Mouse (Mus musculus): ENCODE results near the gene Ugt1a10.
"Not testable (repeated sequence)": the region's sequence is repeated elsewhere in the genome, so short reads cannot be mapped to it uniquely, and the experiment has no call there.

The Ugt1a10 gene

DNA sequence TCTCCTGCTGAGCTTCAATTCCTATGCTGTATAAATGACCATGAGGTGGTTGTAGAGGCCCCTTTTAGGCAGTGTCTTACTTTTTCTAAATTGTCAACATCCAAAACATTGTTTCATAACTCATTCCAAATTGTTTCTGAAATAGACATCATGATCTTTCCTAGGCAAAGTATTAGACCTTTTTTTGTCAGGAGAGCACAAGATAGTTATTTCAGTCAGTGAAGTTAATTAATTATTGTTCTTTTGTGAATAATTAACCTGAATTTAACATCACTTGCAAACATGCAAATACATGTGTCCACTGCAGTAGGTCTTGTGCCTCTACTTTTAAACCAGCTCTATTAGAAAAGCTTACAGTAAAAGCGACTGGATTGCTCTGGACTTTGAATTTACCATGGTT, at the start of gene Ugt1a10:
Ugt1a10 (plus strand) TSS at position 301 of the 400 bp plus-strand sequence.
- in situ Hi-C loops (cut with MboI): no loop called here

DNA sequence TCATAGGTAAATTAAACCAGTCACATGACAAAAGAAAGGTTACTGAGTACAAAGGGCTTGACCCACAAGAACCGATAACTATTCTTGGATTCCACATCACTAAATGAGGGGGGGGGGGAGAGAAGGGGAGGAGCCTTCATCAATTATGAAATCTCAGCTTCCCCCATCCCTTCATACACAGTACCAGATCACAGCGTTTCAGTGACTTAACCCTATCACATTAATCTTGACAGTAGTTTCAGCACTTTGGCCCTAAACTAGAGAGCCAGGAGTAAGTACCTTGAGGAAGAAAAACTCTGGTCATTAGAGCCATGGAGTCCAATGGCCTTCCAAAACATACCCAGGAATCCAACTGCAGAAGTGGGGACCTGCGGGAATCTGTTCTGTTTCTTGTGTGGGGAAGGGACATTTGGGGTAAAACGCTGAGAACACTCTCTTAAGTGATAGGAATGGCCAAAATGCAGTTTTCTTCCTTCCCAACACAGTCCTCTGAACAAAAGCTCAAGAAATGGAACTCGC, 47.4 kb upstream of the Ugt1a10 start:
- in situ Hi-C loops (cut with MboI): no loop called here

DNA sequence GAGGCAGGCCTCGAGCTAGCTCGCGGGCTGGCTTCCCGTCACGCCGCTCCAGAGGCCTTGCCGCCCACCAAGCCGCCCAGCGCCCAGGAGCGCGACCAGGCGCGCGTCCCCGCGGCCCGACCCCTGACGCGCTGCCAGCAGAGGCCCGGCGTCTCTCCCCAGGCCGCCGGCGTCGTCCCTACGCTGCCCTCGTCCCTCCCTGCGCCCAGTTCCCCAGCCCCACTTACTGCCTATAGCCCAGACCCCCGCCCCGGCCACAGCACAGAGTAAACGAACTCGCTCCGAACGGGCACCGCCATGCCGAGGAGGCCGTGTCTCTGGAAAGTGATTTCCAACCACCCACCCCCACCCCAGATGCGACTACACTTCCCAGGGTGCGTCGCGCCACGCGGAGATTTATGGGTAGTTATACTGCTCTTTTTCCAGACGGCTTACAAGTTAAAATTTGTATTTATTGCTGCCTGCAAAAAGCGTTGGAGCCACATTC, 46.9 kb upstream of the Ugt1a10 start, which contains the start of gene Usp40:
Usp40 (minus strand) TSS at position 341 of the 487 bp plus-strand sequence.
- in situ Hi-C loops (cut with MboI): no loop called here

DNA sequence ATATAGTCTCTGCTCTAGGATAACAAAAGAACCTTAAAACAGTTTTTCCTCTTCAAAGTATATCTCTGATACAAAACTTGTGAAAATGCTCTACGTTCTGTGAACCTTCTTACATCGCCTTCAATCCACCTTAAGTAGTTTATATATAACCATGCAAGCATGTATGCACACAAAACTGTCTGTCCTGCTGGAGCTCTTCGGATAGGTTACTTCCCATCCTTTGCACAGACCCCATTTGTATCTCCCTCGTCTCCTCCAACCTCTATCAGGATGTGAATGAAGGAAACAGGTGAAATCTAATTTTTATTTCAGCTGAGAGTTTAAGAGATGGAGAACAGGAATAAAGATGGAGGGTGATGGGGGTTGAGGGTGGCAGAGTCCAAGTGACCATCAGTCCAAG, 46.5 kb upstream of the Ugt1a10 start:
- in situ Hi-C loops (cut with MboI): no loop called here

DNA sequence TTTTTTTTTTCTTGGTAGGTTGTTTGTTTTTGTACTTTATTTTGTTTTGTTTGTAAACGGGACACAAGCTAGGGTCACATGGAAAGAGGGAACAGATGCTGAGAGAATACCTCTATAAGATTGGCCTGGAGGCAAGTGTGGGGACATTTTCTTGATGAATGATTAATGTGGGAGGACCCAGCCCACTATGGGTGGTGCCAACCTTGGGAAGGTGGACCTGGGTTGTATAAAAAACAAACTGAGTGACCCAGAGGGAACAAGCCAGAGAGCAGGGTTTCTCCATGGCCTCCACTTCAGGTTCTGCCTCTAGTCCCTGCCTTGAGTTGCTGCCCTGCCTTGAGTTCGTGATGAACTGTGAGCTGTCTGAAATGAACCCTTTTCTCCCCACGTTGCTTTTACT, 45.7 kb upstream of the Ugt1a10 start:
- in situ Hi-C loops (cut with MboI): no loop called here

DNA sequence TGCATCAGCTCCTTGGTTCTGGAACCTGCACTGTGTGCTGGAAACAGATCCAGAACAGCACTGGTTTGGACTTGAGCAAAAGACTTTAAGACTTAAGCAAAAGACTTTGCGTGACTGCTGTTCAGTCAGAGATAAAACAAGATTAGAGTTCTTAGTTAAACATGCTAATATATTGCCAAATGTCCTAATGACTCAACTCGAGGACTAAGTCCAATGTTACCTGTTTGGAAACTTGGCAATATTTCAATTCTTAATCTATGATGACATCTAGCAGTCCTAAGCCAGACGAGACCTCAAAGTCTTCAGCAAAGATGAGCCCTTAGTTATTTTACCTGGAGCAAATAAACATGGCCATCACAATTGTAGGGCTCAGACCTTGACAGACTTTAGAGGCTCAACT, 41.5 kb upstream of the Ugt1a10 start:
- in situ Hi-C loops (cut with MboI): no loop called here

DNA sequence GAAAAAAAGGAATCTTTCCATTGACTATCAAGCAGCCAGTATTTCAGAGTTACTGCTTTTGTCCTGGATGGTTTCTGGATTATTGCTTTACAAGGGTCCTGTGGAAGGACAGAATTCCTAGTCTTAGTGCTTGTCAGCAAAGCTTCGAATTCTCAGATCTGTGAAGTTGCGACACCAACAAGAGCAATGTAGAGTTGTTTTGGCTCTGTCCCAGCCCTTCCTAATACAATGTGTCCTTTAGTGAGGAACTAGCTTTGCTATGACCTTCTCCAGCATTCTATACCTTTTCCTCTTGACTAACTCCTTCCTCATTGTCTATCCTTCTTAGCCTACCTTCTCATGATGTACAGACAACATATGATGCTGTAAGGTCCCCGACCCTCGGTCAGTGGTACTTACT, 41.0 kb upstream of the Ugt1a10 start:
- in situ Hi-C loops (cut with MboI): no loop called here

DNA sequence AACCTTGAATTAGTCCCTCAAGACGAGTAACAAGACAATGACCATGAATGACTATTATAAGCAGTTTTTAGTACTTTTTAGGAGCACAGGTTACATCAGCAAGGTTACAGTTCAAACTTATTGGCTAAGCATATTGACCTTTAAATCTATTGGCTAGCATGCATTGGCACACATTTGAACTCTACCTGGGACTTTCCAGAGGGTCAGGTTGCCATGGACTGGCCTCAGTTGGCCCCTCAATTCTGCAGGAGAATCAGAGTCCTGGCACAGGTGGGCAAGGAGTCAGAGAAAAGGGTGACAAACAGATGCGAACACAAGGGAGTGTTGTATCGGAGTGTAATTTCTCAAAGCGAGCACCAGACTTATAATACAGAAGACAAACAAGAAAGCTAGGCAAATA, 40.5 kb upstream of the Ugt1a10 start:
- in situ Hi-C loops (cut with MboI): no loop called here

DNA sequence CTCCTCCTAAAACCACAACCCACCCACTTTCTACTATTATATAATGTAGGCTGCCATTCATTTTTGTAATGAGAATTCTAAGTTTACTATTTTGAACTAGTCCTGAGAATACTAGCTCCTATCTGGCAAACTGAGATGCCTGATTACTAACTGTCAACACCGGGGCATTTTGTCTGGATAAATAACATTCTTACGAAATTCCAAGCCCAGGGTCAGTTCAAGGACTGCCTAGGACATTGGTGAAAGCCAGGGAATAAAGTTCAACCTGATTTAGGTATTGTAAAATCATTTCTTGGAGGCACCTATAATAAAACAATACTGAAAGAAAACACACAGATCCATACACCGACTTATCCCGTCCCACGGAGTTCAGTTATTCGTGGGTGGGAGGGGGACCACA, 39.8 kb upstream of the Ugt1a10 start:
- in situ Hi-C loops (cut with MboI): no loop called here

DNA sequence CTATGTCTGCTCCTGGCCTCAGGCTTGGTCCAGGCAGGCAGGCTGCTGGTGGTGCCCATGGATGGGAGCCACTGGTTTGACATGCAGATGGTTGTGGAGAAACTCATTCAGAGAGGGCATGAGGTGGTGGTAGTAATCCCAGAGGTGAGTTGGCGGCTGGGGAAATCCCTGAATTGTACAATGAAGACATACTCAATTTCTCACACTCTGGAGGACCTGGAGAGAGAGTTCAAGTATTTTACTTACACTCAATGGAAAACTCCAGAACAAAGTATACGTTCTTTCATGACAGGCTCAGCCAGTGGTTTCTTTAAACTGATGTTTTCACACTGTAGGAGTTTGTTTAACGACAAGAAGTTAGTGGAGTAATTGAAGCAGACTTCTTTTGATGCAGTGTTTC, 29.9 kb upstream of the Ugt1a10 start:
- in situ Hi-C loops (cut with MboI): not testable (repeated sequence)

DNA sequence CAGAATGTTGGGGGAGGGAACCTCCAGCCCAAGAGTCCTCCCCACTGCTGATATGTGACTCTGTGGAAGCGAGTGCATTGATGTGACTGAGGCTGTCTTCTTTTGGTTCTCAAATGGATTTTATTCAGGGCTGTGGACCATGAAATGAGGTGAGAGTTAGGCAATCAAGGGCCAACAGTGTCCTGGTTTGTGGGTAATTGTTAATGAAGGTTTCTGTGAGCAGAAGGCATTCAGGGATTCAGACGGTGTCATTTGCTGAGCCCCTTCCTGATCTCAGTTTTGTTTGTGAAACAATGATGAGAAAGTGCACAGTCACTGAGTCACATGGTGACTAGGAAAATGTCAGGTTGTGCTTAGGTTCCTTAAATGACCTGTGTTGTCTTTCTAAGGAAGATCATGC, 12.1 kb upstream of the Ugt1a10 start:
- in situ Hi-C loops (cut with MboI): not testable (repeated sequence)

DNA sequence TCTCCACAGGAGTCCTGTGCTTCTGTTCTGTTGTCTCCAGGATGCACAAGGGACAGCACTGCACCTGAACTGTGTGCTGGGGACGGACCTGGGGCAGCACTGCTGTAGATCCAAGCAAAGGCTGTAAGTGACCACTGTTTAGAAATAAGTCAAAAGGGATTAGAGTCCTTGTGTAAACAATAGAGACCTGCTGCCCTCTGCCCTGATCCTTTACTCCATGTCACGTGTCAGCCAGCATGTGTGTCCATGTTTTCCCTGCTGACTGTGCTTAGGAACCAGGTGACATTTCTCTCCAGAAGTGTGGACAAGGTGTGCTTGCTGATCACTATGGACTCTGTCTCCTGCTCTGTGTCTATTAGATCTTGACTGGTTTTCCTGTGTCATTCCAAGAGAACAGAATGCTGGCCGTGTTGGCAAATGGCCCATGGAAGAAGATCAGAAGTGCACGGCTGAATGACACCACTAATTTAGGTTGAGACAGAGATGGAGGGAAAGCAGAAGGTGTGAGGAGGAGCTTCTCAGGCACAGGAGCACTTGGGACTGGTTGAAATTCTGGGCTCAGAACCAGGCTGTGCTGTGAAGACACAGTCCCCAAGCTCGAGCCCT, 10.3 kb upstream of the Ugt1a10 start:
- in situ Hi-C loops (cut with MboI): not testable (repeated sequence)

DNA sequence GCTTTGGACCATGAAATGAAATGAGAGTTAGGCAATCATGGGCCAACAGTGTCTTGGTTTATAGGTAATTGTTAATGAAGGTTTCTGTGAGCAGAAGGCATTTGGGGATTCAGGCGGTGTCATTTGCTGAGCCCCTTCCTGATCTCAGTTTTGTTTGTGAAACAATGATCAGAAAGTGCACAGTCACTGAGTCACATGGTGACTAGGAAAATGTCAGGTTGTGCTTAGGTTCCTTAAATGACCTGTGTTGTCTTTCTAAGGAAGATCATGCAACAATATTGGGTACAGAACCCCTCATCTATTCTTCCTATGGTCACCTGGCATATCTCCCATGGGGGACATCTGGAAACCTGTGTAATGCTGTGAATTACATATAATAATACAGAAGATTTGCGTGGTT, 7.8 kb upstream of the Ugt1a10 start:
- in situ Hi-C loops (cut with MboI): not testable (repeated sequence)

DNA sequence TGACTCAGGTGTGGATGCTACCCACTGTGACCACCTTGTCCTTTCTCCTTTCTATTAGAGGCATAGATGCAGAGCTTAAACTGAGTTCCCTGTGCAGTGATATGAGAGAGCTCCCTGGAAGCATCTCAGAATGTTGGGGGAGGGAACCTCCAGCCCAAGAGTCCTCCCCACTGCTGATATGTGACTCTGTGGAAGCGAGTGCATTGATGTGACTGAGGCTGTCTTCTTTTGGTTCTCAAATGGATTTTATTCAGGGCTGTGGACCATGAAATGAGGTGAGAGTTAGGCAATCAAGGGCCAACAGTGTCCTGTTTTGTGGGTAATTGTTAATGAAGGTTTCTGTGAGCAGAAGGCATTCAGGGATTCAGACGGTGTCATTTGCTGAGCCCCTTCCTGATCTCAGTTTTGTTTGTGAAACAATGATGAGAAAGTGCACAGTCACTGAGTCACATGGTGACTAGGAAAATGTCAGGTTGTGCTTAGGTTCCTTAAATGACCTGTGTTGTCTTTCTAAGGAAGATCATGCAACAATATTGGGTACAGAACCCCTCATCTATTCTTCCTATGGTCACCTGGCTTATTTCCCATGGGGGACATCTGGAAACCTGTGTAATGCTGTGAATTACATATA, 11.4 kb downstream of the Ugt1a10 start:
- in situ Hi-C loops (cut with MboI): not testable (repeated sequence)

DNA sequence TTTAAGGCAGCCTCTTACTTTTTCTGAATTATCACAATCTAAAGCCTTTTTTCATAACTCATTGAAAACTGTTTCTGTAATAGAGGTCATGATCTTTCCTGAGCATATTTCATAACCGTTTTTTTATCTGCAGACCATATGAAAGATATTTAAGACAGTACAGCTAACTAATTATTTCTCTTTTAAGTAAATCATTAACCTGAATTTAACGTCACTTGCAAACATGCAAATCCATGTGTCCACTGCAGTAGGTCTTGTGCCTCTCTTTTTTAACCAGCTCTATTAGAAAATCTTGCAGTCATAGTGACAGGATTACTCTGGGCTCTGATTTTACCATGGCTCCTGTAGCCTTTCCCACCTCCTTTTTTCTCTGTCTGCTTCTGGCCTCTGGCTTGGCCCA, 15.3 kb downstream of the Ugt1a10 start, which contains the start of gene Ugt1a9:
Ugt1a9 (plus strand) TSS at position 306 of the 400 bp plus-strand sequence.
- in situ Hi-C loops (cut with MboI): no loop called here

DNA sequence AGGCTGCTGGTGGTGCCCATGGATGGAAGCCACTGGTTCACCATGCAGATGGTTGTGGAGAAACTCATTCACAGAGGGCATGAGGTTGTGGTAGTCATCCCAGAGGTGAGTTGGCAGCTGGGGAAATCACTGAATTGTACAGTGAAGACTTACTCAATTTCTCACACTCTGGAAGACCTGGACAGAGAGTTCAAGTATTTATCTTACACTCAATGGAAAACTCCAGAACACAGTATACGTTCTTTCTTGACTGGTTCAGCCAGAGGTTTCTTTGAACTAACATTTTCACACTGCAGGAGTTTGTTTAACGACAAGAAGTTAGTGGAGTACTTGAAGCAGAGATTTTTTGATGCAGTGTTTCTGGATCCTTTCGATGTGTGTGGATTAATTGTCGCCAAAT, 15.7 kb downstream of the Ugt1a10 start:
- in situ Hi-C loops (cut with MboI): no loop called here

DNA sequence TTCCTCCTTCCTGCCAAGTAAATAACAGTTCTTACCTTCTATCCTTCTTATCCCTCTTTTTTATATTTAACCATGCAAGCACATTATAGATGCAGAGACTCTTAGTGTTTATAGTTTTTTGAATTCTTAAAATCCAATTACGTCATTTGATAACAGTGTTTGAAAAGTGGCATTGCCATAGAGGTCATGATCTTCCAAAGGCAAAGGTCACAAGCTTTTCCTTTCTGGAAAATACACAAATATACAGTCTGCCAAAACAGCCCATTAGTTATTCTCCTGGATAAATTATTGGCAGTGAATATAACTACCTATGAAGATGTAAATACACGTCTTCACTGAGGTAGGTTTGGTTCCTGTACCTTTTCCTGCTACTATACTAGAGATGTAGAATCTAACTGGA, 19.3 kb downstream of the Ugt1a10 start:
- in situ Hi-C loops (cut with MboI): no loop called here

DNA sequence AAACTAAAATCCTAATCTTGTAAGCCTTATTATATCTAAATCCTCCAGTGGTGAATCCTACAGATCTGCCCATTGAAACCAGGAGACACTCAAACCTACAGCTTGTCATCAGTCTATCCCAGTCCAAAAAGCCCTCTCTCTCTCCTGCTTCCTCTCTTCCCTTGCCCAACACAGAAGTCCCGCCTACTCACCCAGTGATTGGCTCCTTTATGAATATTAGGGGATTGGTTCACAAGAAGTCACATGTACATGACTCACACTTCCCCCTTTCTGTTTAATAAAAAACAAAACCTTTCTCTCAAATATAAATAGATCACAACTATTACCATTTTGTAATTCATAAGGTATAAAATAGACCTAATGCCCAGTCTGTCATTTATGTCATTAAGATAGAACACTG, 21.9 kb downstream of the Ugt1a10 start:
- in situ Hi-C loops (cut with MboI): no loop called here

DNA sequence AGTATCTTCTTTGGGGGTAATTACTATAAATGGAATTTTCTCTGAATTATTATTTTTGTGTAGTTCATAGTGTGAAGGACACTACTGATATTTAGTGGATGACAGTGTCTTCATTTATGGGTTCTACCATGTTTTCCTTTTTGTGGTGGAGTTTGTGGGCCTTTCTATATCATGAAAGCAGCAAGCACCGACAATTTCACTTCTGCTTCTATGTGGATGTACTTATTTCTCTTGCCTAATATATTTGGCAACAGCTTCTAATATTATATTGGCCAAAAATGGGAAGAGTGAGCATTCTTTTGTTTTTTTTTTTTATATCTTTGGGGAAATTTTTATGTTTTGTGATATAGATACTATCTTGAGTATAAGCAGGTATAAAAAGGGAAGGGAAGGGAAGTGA, 26.5 kb downstream of the Ugt1a10 start:
- in situ Hi-C loops (cut with MboI): no loop called here

DNA sequence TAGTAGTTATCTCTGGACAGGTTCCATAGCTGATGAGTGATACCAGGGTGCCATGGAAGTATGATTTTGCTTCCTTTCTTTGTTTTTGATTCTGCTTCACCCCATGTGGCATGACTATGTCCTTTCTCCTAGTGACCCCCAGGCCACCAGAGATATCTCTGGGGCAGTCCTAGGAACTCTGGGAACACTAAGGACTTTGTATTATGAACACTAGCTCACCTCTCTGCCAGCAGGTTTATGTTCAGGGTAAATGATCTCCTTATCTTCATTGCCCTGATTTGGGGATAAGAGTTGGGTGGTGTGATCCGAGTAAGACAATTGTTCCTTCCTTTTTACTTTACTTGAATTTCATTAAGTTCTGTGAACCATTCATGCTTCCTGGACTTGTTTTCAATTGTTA, 30.9 kb downstream of the Ugt1a10 start:
- in situ Hi-C loops (cut with MboI): no loop called here

DNA sequence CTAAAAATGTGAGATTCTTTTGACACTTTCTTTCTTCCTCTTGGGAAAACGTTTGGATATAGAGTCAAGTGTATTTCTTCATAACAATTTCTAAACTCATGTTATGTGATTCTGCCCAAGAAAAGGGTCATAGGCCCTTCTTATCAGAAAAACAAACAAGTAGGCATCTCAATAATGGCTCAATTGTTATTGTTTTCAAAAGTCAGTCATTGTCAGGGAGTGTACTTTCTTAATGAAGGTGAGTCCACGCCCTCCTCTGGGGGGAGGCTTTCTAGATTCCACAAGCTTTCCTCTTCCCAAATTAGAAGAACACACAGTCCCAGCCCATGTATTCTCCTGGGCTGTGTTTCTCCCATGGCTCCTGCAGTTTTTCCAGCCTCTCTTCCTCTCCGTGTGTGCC, 32.3 kb downstream of the Ugt1a10 start, which contains the start of gene Ugt1a8:
Ugt1a8 (plus strand) TSS at position 301 of the 400 bp plus-strand sequence.
- in situ Hi-C loops (cut with MboI): no loop called here

DNA sequence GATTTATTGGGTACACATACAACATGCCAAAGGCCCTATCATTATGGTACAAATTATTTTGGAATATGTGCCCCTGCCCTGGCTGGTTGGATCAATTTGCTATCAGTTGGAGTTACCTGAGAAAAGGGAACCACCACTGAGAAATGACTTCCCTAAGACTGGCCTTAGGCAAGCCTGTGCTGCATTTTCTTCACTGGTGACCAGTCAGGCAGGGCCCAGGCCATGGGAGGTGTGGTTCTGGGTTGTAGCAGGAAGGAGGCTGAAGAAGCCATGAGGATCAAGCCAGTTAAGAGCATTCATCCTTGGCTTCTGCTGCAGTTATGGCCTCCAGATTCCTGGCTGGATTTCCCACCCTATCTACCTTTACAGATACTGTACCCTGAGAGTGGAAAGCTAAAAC, 37.2 kb downstream of the Ugt1a10 start:
- in situ Hi-C loops (cut with MboI): no loop called here

DNA sequence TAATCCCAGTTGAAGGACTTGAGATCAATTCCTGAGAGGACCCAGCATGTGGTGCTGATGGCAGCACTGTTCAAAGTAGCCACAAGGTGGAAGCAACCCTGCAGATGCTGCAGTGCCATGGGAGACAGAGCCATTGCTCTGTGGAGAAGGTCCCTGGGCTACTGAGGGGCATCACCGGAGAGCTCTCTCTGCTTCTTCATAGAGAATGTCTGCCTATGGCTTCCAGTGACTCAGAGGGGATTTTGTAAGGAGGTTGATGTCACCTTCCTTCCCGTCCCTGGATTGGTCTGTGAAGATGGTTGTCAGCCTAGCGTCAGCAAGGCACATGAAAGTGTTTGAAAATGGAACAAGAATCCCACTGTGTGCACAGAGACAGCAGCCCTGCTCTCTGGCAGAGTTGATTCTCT, 39.1 kb downstream of the Ugt1a10 start:
- in situ Hi-C loops (cut with MboI): not testable (repeated sequence)
